Mouse (Mus musculus) layer of hippocampus, adult 6 months (tissue): ENCODE data around the gene Tatdn2. TPM values are rescaled to one million over a fixed set of nuclear protein-coding genes. Genes with fewer than 3 reads are reported as not detected.

Experiments
- long read RNA-seq, 2 experiments: library from polyadenylated mRNA; unstranded; transcript quantifications; one replicate each; pipeline ENCODE4 v2.0.0; 2019 to 2020
- microRNA-seq: library from miRNA; unstranded; fragments of <30 nt; microRNA quantifications from one replicate; pipeline ENCODE4 v1.2.0, GENCODE M21; 2020
- polyA plus RNA-seq: library from polyadenylated mRNA; unstranded; fragments of <200 nt; fragmentation: Nextera tagmentation; gene quantifications from 2 replicates; pipeline ENCODE4 v1.2.3, GENCODE M21; 2021

The Tatdn2 gene
- polyA plus RNA-seq: 0.83 TPM in 2 replicates
- long read RNA-seq, experiment 1: 0 reads
- long read RNA-seq, experiment 2, partial matches to known transcripts: 2 of 2 reads
- long read RNA-seq, experiment 2, other reads (novel, unspliced or antisense): 0 of 2 reads

DNA sequence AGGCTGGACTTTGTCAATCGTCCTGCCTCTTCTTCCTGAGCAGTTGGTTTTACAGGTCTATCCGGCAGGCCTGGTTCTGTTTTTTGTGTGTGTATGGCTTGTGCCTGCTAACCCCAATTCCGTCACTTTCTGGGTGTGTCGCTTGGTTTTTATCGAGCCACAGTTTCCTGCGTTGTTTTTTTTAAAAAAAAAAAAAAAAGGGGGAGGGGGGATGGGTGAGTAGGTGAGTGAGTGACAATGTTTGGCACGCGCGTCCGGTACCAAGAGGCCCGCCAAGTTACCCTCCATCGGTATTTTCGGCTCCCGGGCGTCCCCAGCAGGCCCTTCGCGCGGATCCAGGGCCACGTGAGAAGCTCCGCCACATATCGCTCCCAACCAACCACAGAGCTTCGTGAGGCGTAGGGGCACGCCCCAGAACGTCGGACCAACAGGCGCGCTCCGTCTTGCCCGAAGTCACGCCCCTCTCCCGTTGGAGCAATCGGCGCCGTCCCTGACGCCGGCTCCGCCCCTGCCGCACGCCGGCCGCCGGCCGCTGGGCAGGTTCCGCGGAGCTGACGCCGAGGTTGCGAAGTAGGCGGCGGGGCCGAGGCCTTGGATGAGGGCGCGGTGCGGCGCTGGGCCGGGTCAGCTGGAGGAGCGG, at the start of gene Tatdn2:
Gene Tatdn2, plus strand, starts transcription at position 469 of the 640 bp plus-strand sequence.

DNA sequence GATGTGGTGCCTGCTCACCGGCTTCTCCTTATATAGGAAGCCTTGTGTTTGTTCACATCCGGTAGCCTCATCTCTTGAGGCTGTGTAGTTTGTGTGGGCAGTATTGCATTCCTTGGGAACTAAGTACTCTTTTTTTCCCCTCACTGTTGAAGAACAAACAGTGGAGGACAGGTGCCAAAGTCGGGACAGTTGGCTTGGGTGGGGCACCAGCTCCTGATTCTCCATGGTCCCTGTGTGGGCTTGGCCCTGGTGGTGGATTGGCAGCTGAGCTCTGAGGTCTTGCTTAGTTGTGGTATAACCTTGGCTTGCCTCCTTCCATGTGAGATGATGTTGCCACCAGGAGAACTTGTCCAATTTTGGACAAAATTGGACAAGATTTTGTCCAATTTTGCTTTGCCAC, 23.0 kb downstream of the Tatdn2 start, which contains the start of gene Ghrl:
Gene Ghrl, minus strand, starts transcription at position 3 of the 400 bp plus-strand sequence.

DNA sequence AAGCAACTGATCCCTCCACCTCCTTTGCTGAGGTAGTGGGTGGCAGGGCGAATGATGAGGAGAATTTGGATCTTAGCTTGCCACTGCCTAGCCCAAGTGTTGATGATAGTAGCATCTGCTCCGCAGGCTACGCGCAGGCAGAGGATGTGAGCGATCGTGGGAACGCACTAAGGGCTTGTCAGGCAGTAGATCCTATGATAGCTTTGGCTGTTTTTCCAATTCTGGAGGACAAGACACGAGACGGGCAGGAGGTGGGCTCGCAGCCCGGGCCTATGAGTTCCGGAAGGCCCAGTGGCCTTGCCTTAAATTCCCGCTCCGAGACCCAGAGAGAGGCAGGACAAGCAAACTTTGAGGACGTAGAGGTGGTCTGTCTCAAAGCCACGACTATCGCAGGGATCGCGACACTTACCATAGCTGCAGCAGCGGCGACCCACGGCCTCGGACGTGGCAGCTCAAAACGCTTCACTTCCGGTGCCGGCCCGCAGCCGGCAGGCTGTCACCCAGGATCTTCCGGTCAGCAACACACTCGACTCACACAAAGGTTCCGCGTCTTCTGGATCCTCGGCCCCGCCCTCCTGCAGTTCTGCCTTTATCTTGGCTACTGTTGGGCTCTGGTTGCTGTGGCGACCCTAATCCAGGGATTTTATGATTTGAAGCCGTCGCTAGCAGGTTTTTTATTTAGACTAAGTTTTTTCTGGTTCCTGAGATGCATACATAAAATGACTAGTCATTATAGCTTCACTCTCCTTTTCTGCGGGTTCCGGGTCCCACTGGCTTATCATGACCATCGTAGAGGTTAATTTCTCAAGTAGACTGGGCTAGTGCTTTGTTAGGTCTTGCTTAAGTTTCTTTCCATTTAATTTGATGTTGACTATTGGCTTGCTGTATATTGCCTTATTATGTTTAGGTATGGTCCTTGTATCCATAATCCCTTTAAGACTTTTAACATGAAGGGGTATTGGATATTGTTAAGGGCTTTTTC, 43.7 kb downstream of the Tatdn2 start, which contains the start of gene Sec13:
Gene Sec13, minus strand, starts transcription at position 508 of the 982 bp plus-strand sequence.

Small RNA genes lying within 50 kb of the gene (microRNA-seq; reads per million reads assigned to microRNA genes)
- gene Mir7042: 1.1 reads per million

Other genes starting within 250 kb of the Tatdn2 start
- gene Il17re, start 238.6 kb upstream of the Tatdn2 start, polyA plus RNA-seq: 0.20 and 2.7 TPM in 2 replicates
- gene Il17rc, start 225.6 kb upstream of the Tatdn2 start, polyA plus RNA-seq: 5.7 and 5.8 TPM in 2 replicates
- 79.6 and 80.0 TPM in 2 replicates for gene Creld1, start 213.8 kb upstream of the Tatdn2 start, polyA plus RNA-seq
- gene Prrt3, start 195.1 kb upstream of the Tatdn2 start, polyA plus RNA-seq: 20.0 and 25.5 TPM in 2 replicates
- gene Emc3, start 165.4 kb upstream of the Tatdn2 start, polyA plus RNA-seq: 95.3 and 96.8 TPM in 2 replicates
- gene Fancd2, start 165.4 kb upstream of the Tatdn2 start, polyA plus RNA-seq: 1.3 and 1.9 TPM in 2 replicates
- 0.35 and 0.69 TPM in 2 replicates for gene Fancd2os, start 96.3 kb upstream of the Tatdn2 start, polyA plus RNA-seq
- gene Brk1, start 92.3 kb upstream of the Tatdn2 start, polyA plus RNA-seq: 214 and 247 TPM in 2 replicates
- 41.5 and 43.3 TPM in 2 replicates for gene Vhl, start 73.1 kb upstream of the Tatdn2 start, polyA plus RNA-seq
- 14.3 and 15.4 TPM in 2 replicates for gene Irak2, start 58.6 kb upstream of the Tatdn2 start, polyA plus RNA-seq
- gene Ghrl, start 22.8 kb downstream of the Tatdn2 start, polyA plus RNA-seq: not detected in 2 replicates
- gene Sec13, start 43.7 kb downstream of the Tatdn2 start, polyA plus RNA-seq: 151 and 168 TPM in 2 replicates